Mouse (Mus musculus) spleen, adult 2 months (tissue): Measurements from ENCODE around the gene Ptpn4. TPM values are rescaled to one million over a fixed set of nuclear protein-coding genes. Genes with fewer than 3 reads are reported as not detected.

Experiments used
- DNase-seq, 2 experiments: peaks; one replicate each; pipeline versions ENCODE4 v3.0.0 to v3.0.0-alpha.2; 2012 to 2021; ENCODE audit warnings: low spot score in 2 of 2, low read depth in 1 of 2
- H3K27ac ChIP-seq: fragments of 200-500 bp; 2 replicates; pipeline ENCODE4 v1.5.1; 2012; ENCODE audit warnings: low read length, inconsistent platforms; ENCODE audit not compliant: insufficient read depth
- H3K27me3 ChIP-seq: fragments of 200-500 bp; 2 replicates; pipeline ENCODE4 v1.6.1; 2012; ENCODE audit warnings: mild to moderate bottlenecking, moderate library complexity, low read length, inconsistent platforms; ENCODE audit not compliant: control insufficient read depth, insufficient read depth
- H3K36me3 ChIP-seq: fragments of 200-500 bp; 2 replicates; pipeline ENCODE4 v1.6.1; 2012; ENCODE audit warnings: mild to moderate bottlenecking, low read length, inconsistent platforms; ENCODE audit not compliant: control insufficient read depth, insufficient read depth
- H3K4me1 ChIP-seq: fragments of 200-500 bp; 2 replicates; pipeline ENCODE4 v1.6.1; 2011; ENCODE audit warnings: inconsistent platforms; ENCODE audit not compliant: control insufficient read depth, insufficient read depth, insufficient read length
- H3K4me3 ChIP-seq: fragments of 200-500 bp; 2 replicates; pipeline ENCODE4 v1.5.1; 2011; ENCODE audit warnings: mild to moderate bottlenecking, inconsistent platforms; ENCODE audit not compliant: insufficient read depth, insufficient read length; ENCODE audit errors: extremely low read depth
- CTCF ChIP-seq: fragments of 200-500 bp; IDR thresholded peaks from 2 replicates; pipeline ENCODE4 v1.5.1; 2011; ENCODE audit warnings: mild to moderate bottlenecking, inconsistent platforms; ENCODE audit not compliant: insufficient read depth, insufficient read length, insufficient replicate concordance; ENCODE audit errors: extremely low read depth
- POLR2A ChIP-seq: fragments of 200-500 bp; IDR thresholded peaks from 2 replicates; pipeline ENCODE4 v1.6.1; 2011; ENCODE audit warnings: low read depth, low read length, inconsistent platforms
- WGBS: fragments of 180-500 bp; shearing (Covaris S2); methylation state at CpG from one replicate; pipeline ENCODE4 v1.1.7; 2018; 5-methylcytosine and 5-hydroxymethylcytosine counted together
- polyA plus RNA-seq: library from polyadenylated mRNA; depleted of rRNA; stranded (reverse); fragments of >200 nt; gene quantifications from 2 replicates; pipeline ENCODE4 v1.2.3, GENCODE M21; 2012; rRNA removed

Ptpn4 gene
- polyA plus RNA-seq, 1 experiment, result 1.7 TPM

GRCm38 (mm10) chr1:119626837-119627236 lies 210.6 kb downstream of the Ptpn4 start:
- no peak overlapping the region for H3K4me3 ChIP-seq
- WGBS, result 90% methylated on average over 4 of the region's 4 CpGs
- no peak for DNase-seq

GRCm38 (mm10) chr1:119624444-119624843 lies 213.0 kb downstream of the Ptpn4 start:
- no peak overlapping the region for H3K27ac ChIP-seq
- no peak for DNase-seq
- TF ChIP-seq CTCF (no peak), POLR2A (no peak)
- H3K36me3 ChIP-seq, result no peaks in the 10 kb centered on the region
- no peak overlapping the region for H3K4me3 ChIP-seq
- H3K4me1 ChIP-seq, result no peaks in the 10 kb centered on the region
- no peaks in the 10 kb centered on the region for H3K27me3 ChIP-seq
- WGBS, result 83% methylated on average over 2 of the region's 2 CpGs

More at GRCm38 (mm10) chr1:119626837-119627236, 210.6 kb downstream of the Ptpn4 start:
- Histone ChIP-seq H3K4me1 (no peaks in the 10 kb centered on the region), H3K36me3 (no peaks in the 10 kb centered on the region), H3K27ac (no peak overlapping the region), H3K27me3 (no peaks in the 10 kb centered on the region)
- TF ChIP-seq CTCF (no peak), POLR2A (no peak)

- Histone ChIP-seq H3K36me3 (no peaks in the 10 kb centered on the region), H3K27me3 (no peaks in the 10 kb centered on the region), H3K27ac (no peak overlapping the region), H3K4me1 (no peaks in the 10 kb centered on the region), H3K4me3 (no peak overlapping the region)
- 87% methylated on average over 3 of the region's 3 CpGs for WGBS
- DNase-seq, result no peak
- no peak for TF ChIP-seq POLR2A
Observed at GRCm38 (mm10) chr1:119605396-119605795, 232.0 kb downstream of the Ptpn4 start.

Other genes with a start within 250 kb of the Ptpn4 start
- gene Epb41l5, start 188.6 kb downstream of the Ptpn4 start, polyA plus RNA-seq, result 0.30 and 0.86 TPM in 2 replicates
- gene Tmem177, start 75.6 kb upstream of the Ptpn4 start, polyA plus RNA-seq, result 2.6 and 2.8 TPM in 2 replicates
- not detected in 2 replicates for gene Cfap221, start 159.6 kb upstream of the Ptpn4 start, polyA plus RNA-seq
- 0.08 TPM in 1 of 2 replicates, not detected in the other for gene Sctr, start 169.3 kb upstream of the Ptpn4 start, polyA plus RNA-seq
- gene Tmem37, start 236.5 kb upstream of the Ptpn4 start, polyA plus RNA-seq, result 17.3 and 20.8 TPM in 2 replicates